Mouse (Mus musculus) large intestine, adult 2 months (tissue): Measurements from ENCODE around the gene Amdhd1. TPM values are rescaled to one million over a fixed set of nuclear protein-coding genes. Genes with fewer than 3 reads are reported as not detected.

Experiments used
- DNase-seq: peaks from one replicate; pipeline ENCODE4 v3.0.0-alpha.2; 2012; ENCODE audit warnings: low read depth, low spot score
- WGBS: fragments of 180-500 bp; shearing (Covaris S2); methylation state at CpG from one replicate; pipeline ENCODE4 v1.1.7; 2018; 5-methylcytosine and 5-hydroxymethylcytosine counted together
- polyA plus RNA-seq: library from polyadenylated mRNA; depleted of rRNA; stranded (reverse); fragments of >200 nt; gene quantifications from 2 replicates; pipeline ENCODE4 v1.2.3, GENCODE M21; 2012

Amdhd1 gene
- polyA plus RNA-seq, 1 experiment = 0.06 TPM

GRCm38 (mm10) chr10:93541585-93541984, 1.8 kb upstream of the Amdhd1 start:
- no peak for DNase-seq
- 90% methylated on average over 1 of the region's 1 CpGs for WGBS

DNA sequence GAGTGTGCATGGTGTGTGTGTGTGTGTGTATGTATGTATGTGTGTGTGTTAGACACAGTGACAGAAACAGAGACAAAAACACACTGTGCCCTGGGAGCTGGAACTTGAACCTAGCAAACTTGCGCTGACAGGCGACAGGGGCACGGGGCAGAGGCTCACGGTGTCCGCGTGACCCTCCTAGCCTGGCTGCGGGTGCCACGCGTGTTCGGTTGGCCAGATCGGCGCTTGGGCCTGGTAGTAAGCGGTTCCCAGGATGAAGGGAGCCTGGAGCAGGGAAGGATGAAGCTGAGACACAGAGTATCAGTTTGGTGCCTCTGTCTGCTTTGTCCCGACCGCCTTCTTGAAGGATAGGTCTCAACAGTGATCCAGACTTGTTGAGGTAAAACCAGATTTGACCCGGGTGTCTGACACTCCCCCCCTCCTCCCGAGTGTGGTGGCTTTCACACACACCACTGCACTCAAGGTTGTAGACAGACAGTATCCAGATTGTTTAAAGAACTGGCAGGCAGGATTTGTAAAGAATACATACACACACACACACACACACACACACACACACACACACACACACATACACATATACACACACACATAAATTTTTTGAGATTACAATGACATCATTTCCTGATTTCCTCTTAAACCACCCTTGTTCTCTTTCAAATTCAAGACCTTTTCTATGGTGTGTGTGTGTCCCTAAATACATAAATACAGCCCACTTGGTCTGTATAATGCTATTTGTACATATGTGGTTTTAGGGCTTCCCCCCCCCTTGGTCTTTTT, 788 bp upstream of the Amdhd1 start, which contains the start of gene Ccdc38:
TSS of gene Ccdc38 (plus strand) at position 202 of the 780 bp plus-strand sequence.
- DNase-seq = no peak
- WGBS = 61% methylated on average over 17 of the region's 17 CpGs

DNA sequence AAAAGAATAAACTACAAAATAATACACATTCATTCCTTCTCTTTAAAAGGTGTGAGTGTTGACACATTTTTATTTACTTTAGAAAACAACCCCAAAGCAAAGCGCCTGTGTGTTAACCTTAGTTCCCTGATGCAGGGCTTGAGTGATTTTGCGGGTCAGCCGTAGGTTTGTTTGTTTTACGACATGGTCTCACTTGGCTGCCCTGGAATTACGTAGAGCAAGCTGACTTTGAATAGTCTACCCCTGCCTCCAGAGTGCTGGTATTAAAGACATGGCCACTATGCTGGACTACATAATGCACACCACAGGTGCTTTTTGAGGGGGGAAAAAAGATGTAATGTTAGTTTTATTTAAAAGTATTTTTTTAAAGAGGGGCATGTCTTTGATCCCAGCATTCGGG, 1.0 kb downstream of the Amdhd1 start:
- DNase-seq = no peak
- 65% methylated on average over 6 of the region's 6 CpGs for WGBS

DNA sequence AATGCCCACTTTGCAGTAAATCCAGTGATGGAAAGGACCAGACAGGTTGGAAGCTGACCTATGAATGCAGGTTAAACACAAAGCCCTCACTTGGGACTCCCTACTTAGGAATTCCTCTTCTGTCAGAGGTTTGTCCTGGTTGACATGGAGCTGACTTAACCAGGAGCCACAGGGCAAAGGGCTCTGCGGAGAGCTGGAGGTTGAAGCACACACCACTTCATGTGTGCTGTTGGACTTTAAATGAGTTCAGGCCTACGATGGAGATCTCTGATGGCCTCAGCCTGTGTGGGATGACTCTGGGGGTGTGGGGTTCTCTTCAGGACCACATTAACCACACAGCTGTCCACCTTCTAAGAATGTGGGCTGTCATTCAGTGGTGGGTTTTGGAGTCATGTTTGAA, 1.5 kb downstream of the Amdhd1 start:
- whole genome bisulfite sequencing = 84% methylated on average over 2 of the region's 2 CpGs
- no peak for DNase-seq

DNA sequence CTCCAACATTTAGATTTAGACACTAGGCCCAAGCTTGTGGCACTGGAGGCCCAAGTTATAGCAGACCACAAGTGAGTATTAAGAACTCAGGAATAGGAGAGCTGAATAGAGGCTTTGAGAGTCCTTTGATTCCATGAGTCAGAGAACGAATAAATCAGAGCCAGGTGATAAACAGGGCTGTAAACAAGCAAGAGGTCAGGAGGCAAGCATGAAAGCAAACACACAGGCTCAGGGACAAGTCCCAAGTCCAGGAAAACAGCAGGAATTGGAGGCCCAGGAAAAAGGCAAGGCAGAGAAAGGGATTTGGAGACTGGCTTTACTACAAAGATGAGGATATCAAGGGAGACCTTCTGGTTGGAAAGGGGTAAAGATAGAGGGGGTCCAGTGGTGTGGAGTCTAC, 14.5 kb downstream of the Amdhd1 start:
- WGBS = 33% methylated on average over 1 of the region's 1 CpGs
- DNase-seq = no peak

- no peak for DNase-seq
- WGBS = 55% methylated on average over 4 of the region's 4 CpGs
Observed at GRCm38 (mm10) chr10:93520994-93521393, 18.8 kb downstream of the Amdhd1 start.

DNA sequence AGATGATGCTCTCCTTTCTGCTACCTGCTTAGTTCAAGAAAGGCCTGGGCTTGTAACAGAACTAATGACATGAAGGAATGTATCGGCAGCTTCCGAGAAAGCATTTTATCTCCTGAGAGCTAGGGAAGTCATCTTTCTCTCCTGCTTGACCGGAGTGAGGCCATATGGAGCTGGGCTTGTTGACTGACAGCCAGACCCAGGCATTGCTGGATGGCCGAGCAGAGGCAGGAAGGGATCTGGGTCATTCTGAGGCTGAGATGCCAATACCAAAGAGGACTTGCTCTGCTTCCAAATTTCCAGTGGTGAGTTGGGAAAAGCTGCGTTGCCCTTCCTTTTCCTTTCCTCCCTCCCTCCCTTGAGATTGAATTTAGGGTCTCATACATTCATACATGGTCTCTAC, 20.1 kb downstream of the Amdhd1 start:
- no peak for DNase-seq
- 90% methylated on average over 5 of the region's 5 CpGs for WGBS

- WGBS = 93% methylated on average over 8 of the region's 8 CpGs
- DNase-seq = no peak
Observed at GRCm38 (mm10) chr10:93519159-93519558, 20.7 kb downstream of the Amdhd1 start.

- DNase-seq = no peak
- WGBS = 83% methylated on average over 2 of the region's 2 CpGs
Observed at GRCm38 (mm10) chr10:93518620-93519019, 21.2 kb downstream of the Amdhd1 start.

DNA sequence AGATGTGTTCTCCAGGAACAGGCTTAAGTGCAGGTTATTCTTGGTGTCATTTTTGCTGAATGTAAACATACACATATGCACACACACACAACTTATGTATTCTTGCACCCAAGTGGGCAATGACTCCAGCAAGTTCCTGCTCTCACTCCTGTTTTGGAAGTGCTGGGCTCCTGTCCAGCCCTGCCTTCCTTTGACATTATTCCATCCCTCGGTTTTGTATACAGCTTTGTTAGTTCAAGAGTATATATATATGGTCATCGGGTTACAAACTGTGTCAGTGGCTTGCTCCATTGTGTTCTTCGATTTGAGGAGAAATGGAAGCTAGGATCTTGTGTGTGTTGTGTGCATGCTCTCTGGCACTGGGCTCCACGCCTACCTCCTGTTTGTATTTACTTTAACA, 21.6 kb downstream of the Amdhd1 start:
- WGBS = 39% methylated on average over 4 of the region's 4 CpGs

DNA sequence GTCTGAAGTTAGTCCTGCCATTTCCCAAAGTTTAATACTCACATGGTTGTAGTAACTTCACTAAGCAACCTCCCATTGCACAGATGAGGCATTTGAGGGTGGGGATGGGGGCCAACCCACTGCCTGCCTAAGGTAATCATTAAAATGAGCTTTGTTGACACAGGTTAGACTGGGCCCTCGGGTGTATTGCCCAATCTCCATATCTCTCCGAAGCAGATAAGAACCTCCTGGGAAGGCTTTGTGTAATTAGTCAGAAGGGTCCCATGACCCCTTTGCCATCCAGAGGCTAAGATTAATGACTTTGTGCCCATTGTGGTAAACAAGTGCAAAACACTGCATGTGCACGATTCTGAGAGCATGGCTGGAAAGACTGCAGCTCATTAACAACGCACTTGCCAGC, 22.1 kb downstream of the Amdhd1 start:
- no peak for DNase-seq
- 23% methylated on average over 4 of the region's 4 CpGs for WGBS

More for the DNA sequence above, 21.6 kb downstream of the Amdhd1 start:
- no peak for DNase-seq

GRCm38 (mm10) chr10:93515927-93516326, 23.9 kb downstream of the Amdhd1 start:
- WGBS = 49% methylated on average over 12 of the region's 12 CpGs
- DNase-seq = no peak

DNA sequence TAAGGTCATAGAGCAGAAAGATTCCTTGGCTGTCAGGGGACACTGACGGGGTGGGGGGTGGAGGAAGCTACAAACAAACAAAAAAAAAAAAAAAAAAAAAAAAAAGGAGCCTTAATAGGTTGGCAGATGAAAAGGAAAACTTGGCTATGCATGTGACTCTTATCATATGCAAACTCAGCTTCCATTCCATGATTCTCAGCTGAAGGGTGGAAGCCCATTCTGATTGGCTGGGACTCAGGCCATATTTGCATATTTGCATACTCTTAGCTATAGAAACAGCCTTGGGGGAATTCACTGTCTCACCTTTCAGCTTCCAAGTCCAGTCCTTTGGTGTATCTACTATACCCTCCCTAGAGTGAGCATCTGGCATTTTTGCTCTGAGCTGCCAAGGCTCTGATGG, 24.4 kb downstream of the Amdhd1 start:
- no peak for DNase-seq
- 14% methylated on average over 1 of the region's 1 CpGs for WGBS

DNA sequence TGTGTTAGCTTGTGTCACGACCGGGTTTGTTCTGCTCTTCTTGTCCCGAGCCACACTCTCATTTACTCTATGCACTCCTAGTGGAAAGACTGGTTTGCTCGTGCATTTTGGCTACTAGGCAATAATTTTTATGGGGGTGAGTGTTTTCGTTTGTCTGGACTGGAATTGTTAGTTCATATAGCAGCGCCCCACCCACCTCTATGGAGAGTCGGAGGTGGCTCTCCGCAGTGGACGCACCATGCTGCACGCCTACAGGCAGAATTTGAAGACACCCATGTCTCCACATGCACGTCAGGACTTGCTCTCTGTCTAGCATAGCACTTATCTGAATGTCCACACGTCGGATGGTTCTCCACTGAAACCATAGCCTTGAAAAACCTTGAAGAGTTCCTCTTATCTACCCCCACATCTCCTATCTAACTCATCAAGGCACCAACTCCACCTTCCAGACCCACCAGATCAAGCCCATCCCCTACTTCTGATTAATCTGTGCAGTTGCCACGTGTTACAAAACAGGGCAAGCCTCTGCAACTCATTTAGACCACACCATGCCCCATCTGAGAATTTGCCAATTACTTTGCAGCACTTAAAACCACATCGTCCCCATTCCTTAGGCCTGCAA, 30.2 kb downstream of the Amdhd1 start:
- 37% methylated on average over 15 of the region's 15 CpGs for WGBS
- no peak for DNase-seq

GRCm38 (mm10) chr10:93508383-93508970, 31.4 kb downstream of the Amdhd1 start:
- no peak for DNase-seq
- WGBS = 57% methylated on average over 7 of the region's 7 CpGs

- no peak for DNase-seq
- 79% methylated on average over 10 of the region's 10 CpGs for WGBS
Observed at GRCm38 (mm10) chr10:93501346-93501745, 38.5 kb downstream of the Amdhd1 start.

GRCm38 (mm10) chr10:93500864-93501263, 39.0 kb downstream of the Amdhd1 start:
- DNase-seq = no peak
- WGBS = 65% methylated on average over 10 of the region's 10 CpGs

DNA sequence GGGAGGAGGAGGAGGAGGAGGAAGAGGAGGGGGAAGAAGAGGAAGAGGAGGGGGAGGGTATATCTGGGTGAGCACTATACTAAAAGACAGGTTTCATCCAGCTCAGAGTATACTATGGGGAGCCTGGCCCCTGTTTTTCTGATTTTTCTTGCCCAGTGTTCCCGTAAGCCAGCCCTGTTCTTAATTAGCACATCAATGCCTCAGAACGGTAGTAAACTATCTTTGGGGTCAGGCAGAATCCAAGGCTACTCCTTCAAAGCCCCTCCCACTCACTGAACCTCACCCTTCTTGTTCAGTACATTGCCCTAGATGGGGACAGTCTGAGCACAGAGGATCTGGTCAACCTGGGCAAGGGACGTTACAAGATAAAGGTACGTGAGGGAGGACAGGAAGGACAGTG, 49.4 kb downstream of the Amdhd1 start:
- DNase-seq = no peak
- WGBS = 48% methylated on average over 4 of the region's 4 CpGs

DNA sequence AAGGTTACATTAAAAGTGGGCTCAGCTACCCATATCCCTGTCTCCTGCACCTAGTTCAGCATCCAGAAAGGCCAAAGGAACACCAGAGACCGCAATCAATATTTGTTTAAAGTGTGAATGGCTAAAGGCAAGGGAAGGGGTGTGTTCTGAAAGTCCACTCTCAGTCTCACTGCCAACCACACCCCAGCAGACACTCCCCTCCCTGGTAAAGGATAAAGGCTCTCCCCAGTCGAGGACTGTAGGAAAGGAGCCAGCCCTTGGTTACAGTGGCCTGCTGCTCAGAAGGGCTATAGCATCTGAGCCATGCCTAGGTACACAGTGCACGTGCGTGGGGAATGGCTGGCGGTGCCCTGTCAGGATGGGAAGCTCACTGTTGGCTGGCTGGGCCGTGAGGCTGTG, 51.0 kb downstream of the Amdhd1 start:
- no peak for DNase-seq
- WGBS = 43% methylated on average over 6 of the region's 6 CpGs

DNA sequence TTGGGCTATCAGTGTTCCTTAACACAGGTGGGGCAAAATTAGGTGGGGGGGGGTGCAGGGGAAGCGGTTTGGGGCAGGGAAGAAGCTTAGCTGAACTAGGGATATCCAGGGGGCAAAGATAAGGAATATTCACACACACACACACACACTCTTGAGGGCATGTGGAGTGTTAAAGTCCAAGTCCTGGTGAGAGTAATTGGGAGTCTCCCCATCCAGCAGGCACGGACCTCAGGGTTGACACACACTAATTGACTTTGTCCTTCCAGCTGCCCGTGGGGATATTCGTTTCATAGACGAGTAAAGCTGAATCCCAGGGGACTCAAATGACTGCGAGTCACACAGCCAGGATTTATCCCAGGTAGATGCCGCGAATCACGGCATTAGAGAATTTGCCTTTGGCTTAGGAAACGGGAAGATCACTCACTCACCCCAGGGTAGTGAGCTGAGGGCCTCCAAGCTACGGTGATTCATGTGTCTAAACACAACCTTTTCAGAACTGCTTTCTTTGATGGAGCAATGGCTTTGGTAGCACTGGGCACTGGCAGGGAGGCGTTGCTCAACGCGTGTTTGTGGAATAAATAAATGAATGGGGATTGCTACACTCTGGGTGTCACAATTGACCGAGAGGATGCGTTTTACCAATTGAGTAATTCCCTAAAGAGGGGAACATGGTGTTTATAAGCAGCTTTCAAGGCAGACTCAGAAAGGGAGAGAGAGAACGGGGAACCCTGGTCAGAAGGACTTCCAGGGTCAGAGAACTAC, 51.6 kb downstream of the Amdhd1 start, which contains the start of gene Hal:
TSS of gene Hal (plus strand) at position 703 of the 762 bp plus-strand sequence.
- 44% methylated on average over 17 of the region's 17 CpGs for WGBS
- DNase-seq = no peak
